Mouse (Mus musculus) small intestine, adult 2 months (tissue): ENCODE measurements around the gene Fh1. TPM values are rescaled to one million over a fixed set of nuclear protein-coding genes. Genes with fewer than 3 reads are reported as not detected.

ENCODE experiments used
- H3K27ac ChIP-seq: fragments of 200-500 bp; 2 replicates; pipeline ENCODE4 v1.5.1; 2012; ENCODE audit warnings: low read depth, low read length, control low read depth, inconsistent platforms; ENCODE audit not compliant: insufficient read depth
- H3K27me3 ChIP-seq: fragments of 200-500 bp; 2 replicates; pipeline ENCODE4 v1.6.1; 2012; ENCODE audit warnings: mild to moderate bottlenecking, moderate library complexity, low read length, inconsistent platforms; ENCODE audit not compliant: control insufficient read depth, insufficient read depth
- H3K36me3 ChIP-seq: fragments of 200-500 bp; 2 replicates; pipeline ENCODE4 v1.6.1; 2012; ENCODE audit warnings: mild to moderate bottlenecking, low read length, control low read depth, inconsistent platforms; ENCODE audit not compliant: control insufficient read depth, insufficient read depth
- H3K4me1 ChIP-seq: fragments of 200-500 bp; 2 replicates; pipeline ENCODE4 v1.6.1; 2012; ENCODE audit warnings: low read length, inconsistent platforms, mixed read lengths; ENCODE audit not compliant: control insufficient read depth, insufficient read depth, insufficient read length
- H3K4me3 ChIP-seq: fragments of 200-500 bp; 2 replicates; pipeline ENCODE4 v1.5.1; 2012; ENCODE audit warnings: low read depth, mild to moderate bottlenecking, control low read depth, inconsistent platforms, low read length, moderate library complexity
- CTCF ChIP-seq: fragments of 200-500 bp; IDR thresholded peaks from 2 replicates; pipeline ENCODE4 v1.5.1; 2012; ENCODE audit warnings: low read depth, mild to moderate bottlenecking, control low read depth, inconsistent platforms, low read length, moderate library complexity, mixed read lengths; ENCODE audit not compliant: insufficient replicate concordance, insufficient read length; ENCODE audit errors: extremely low read depth
- POLR2A ChIP-seq: fragments of 200-500 bp; IDR thresholded peaks from 2 replicates; pipeline ENCODE4 v1.6.1; 2012; ENCODE audit warnings: low read depth, mild to moderate bottlenecking, control low read depth, inconsistent platforms, low read length, moderate library complexity
- WGBS: fragments of 180-500 bp; shearing (Covaris S2); methylation state at CpG from one replicate; pipeline ENCODE4 v1.1.7; 2018; 5-methylcytosine and 5-hydroxymethylcytosine counted together
- polyA plus RNA-seq: library from polyadenylated mRNA; depleted of rRNA; stranded (reverse); fragments of >200 nt; gene quantifications from 2 replicates; pipeline ENCODE4 v1.2.3, GENCODE M21; 2012; rRNA removed

The Fh1 gene
- 11.8 and 16.4 TPM in 2 replicates for polyA plus RNA-seq

DNA sequence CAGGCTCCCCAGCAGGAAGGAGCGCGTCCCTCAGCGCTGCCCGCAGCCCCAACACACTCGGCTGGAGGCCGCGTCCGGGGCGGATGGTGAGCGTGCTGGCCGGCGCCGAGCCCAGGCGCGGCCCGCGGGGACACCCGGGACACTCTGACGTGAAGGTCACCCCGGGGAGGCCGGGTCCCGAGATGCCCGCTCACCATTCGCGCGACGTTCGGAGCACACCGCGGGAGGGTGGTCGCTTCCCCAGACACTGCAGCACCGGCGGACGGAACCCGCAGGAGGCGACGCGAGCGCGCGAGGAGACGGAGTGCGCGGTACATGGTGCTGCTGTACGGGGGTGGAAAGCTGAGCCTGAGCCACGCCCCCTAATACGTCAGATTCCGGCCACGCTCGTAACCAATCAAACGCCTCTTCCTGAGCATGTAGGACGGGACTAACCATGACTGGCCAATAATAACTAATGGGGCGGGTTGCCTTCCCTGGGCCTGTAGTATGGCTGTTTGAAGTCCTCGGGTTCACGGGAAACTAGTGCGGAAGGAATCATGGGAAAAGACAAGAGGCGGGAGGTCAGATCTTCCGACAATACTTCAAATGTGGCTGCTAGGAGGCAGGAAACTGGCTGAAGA, at the start of gene Fh1:
TSS of gene Fh1 (minus strand) at position 379 of the 623 bp plus-strand sequence.
- Histone ChIP-seq H3K27me3 (no peaks in the 10 kb centered on the region), H3K4me1 (peaks cover 3% of the 10 kb centered on the region; the same call in 1 of the 2 replicates), H3K36me3 (no peaks in the 10 kb centered on the region), H3K27ac (peak within 1 kb of the TSS; percentile 57), H3K4me3 (peak within 1 kb of the TSS; percentile 85)
- TF ChIP-seq CTCF (no peak), POLR2A (peak; percentile 85)
- under 1% methylated on average over 58 of the region's 58 CpGs for WGBS

DNA sequence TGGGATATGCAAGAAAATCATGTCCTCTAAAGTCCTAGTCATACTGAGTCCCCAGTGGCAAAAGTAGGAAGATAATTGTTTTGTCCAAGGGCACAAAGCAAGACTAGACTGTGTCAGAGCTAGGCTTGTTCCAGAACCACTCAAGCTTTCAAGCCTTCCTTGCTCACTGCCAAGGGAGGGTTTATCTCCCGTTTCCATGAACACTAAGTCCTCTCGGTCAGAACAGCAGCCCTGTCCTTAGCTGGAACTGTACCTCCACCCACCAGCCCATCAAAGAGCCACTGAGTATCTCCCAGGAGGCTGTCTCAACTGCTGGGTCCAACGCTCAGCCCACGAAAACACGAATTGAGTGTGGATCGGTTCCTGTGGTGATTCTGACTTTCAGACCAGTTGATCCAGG, 49.7 kb upstream of the Fh1 start:
- no peak overlapping the region for H3K4me3 ChIP-seq

DNA sequence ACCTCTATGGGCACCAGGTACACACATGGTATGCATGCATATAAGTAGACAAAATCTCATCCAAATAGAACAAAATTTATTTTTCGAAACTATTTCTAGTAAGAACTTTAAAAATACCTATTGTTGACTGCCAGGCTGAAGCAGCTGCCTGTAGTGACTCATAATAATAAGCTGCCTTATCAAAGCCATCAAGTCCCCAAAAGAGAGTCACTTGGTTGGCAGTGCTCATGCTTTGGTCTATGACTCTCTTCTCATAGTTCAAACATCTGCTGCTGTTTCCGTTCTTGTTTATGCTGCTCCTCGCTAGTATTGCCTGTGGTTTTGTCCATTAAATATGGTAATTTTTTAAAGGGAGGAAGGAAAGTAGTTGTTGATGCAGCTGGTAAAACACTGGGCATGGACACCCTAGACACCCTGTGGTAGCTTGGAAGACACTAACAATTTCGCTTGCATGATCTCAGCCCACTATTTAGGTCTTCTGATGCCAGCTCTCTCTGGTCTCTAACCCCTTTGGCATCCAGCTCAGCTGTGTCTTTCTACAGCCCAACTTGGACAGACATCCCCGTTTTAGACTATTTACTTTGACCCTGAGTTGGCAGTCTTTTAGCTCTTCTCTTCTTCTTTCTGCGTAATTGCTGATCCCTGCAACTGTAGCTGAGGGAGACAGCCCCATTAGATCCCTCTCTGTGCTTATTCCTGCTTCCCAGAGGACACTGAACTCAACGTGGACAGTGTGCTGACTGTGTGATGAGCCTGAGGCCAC, 48.3 kb upstream of the Fh1 start:
- TF ChIP-seq CTCF (no peak), POLR2A (no peak)
- 71% methylated on average over 7 of the region's 7 CpGs for WGBS
- Histone ChIP-seq H3K27ac (no peak overlapping the region), H3K4me3 (no peak overlapping the region), H3K4me1 (no peaks in the 10 kb centered on the region), H3K36me3 (no peaks in the 10 kb centered on the region), H3K27me3 (no peaks in the 10 kb centered on the region)

More for the DNA sequence above, 49.7 kb upstream of the Fh1 start:
- TF ChIP-seq CTCF (no peak), POLR2A (no peak)
- Histone ChIP-seq H3K27ac (no peak overlapping the region), H3K36me3 (no peaks in the 10 kb centered on the region), H3K27me3 (no peaks in the 10 kb centered on the region), H3K4me1 (no peaks in the 10 kb centered on the region)
- 83% methylated on average over 6 of the region's 6 CpGs for WGBS

DNA sequence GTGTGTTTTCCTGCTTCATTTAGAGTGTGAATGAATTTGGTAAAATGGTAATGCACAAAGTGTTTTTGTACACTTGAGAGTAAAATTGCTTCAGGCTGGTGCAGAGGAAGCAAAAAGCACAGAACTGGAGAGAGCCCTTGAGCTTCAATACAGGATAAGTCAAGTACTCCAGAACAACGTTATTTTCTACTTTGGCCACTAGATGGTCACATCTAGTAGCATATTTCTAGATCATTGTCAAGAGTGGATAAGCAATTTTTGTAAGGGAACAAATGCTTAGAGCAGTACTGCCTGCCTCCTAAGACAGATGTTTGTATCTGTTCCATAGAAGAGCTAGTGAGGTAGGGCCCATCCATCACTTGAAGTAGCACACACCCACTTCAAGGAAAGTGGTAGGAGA, 46.2 kb upstream of the Fh1 start:
- WGBS, result 2% methylated on average over 1 of the region's 1 CpGs
- Histone ChIP-seq H3K4me1 (no peaks in the 10 kb centered on the region), H3K27ac (no peak overlapping the region), H3K36me3 (no peaks in the 10 kb centered on the region), H3K27me3 (no peaks in the 10 kb centered on the region), H3K4me3 (no peak overlapping the region)
- TF ChIP-seq CTCF, result no peak
- TF ChIP-seq POLR2A, result no peak

DNA sequence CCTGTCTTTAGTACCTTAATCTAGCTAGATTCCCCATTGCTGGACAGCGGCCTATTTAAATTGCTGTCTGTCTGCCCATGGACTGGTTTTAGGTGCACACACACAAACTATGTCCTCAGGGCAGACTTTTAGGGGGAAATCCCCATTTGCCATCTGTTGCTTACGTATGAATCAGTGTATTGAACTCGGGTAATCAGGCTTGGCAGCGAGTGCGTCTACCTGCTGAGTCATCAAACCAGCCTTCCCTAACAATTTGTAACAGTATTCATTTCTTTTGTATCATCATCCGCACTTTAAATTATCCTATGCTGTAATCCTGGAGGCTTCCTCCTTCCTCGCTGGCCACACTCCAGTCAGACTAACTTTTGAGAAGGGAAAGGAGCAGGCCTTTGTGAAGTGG, 44.6 kb upstream of the Fh1 start:
- no peaks in the 10 kb centered on the region for H3K27me3 ChIP-seq
- no peak overlapping the region for H3K27ac ChIP-seq
- no peaks in the 10 kb centered on the region for H3K4me1 ChIP-seq
- no peaks in the 10 kb centered on the region for H3K36me3 ChIP-seq
- TF ChIP-seq CTCF, result no peak
- no peak for TF ChIP-seq POLR2A
- 56% methylated on average over 7 of the region's 7 CpGs for WGBS
- H3K4me3 ChIP-seq, result no peak overlapping the region

DNA sequence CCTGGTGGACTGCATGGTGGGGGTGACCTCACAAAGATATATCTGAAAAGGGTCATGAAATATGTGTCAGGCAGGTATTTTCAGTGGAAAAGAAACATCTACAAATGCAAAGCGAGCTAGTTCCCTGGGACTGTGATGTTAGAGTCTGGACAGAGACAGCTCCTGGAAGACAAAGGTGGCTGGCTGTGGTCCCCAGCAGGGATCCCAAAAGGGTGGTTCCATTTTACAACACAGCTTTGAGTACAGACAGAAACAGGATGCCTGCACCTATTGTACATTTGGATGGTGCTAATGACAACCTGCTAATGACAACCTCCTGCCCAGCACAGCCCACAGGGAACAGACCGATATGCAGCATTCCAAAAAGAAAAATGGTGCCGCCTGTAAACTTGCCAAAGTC, 44.0 kb upstream of the Fh1 start:
- WGBS, result 87% methylated on average over 3 of the region's 3 CpGs
- Histone ChIP-seq H3K36me3 (no peaks in the 10 kb centered on the region), H3K27ac (no peak overlapping the region), H3K4me1 (no peaks in the 10 kb centered on the region), H3K27me3 (no peaks in the 10 kb centered on the region), H3K4me3 (no peak overlapping the region)
- TF ChIP-seq POLR2A (no peak), CTCF (no peak)

DNA sequence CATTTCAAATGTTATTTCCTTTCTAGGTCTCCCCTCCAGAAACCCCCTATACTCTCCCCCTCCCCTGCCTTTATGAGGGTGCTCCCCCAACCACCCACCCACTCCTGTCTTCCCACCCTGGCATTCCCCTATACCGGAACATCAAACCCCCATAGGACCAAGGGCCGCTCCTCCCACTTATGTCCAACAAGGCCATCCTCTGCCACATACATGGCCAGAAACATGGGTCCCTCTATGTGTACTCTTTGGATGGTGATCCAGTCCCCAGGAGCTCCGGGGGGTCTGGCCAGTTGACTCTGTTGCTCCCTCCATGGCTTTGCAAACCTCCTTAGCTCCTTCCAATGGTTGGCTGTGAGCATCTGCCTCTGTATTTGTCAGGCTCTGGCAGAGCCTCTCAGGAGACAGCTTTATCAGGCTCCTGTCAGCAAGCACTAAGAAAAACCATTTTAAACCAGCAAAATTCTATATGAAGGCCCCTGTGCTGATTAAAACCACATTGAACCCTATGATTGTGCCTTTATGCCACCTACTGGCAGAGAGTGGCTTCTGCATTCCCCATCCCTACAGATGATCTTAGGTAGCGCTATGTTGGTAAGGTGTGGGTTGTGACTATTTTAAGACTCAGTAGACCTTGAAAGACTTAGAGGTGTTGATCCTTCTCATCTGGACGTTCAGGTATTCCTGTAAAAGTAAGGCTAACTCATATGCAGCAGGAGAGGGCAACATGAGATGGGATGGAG, 43.4 kb upstream of the Fh1 start:
- no peaks in the 10 kb centered on the region for H3K36me3 ChIP-seq
- H3K27me3 ChIP-seq, result no peaks in the 10 kb centered on the region
- no peaks in the 10 kb centered on the region for H3K4me1 ChIP-seq
- H3K27ac ChIP-seq, result no peak overlapping the region
- 63% methylated on average over 5 of the region's 5 CpGs for WGBS
- no peak overlapping the region for H3K4me3 ChIP-seq
- TF ChIP-seq POLR2A, result no peak
- peak; percentile 22; the same call in 1 of the 2 replicates for TF ChIP-seq CTCF
